Mouse (Mus musculus) layer of hippocampus, postnatal 10 days (tissue): Measurements from ENCODE around the gene Dock1. TPM values are rescaled to one million over a fixed set of nuclear protein-coding genes. Genes with fewer than 3 reads are reported as not detected.

Experiments
- DNase-seq, 2 experiments: peaks; one replicate each; pipeline ENCODE4 v3.0.0; 2021; ENCODE audit warnings: low spot score in 2 of 2
- total RNA-seq, 2 experiments: library from RNA; stranded (reverse); gene quantifications; 2 replicates each; pipeline ENCODE4 v1.2.3; 2021

Dock1 gene
- total RNA-seq, 2 experiments from 2014 or later, result 27.1 to 27.4 TPM

DNA sequence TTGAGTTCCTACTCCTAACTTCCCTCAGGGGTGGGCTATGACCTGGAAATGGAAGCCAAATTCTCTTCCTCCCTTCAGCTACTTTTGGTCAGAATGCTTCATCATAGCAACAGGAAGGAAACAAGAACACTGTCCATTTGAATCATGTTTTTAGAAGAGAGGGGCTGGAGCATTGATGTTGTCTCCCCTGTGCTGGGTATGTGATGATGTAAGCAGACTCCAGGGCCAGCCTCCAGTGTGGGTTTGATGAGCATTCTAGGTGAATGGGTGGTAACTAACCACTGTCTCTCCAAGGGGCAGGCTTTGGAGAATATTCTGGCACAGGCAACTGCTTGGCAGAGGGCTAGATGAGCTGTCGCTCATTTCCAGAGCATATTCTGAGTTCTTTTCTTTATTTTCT lies 22.9 kb downstream of the Dock1 start:
- DNase-seq, result no peak

DNA sequence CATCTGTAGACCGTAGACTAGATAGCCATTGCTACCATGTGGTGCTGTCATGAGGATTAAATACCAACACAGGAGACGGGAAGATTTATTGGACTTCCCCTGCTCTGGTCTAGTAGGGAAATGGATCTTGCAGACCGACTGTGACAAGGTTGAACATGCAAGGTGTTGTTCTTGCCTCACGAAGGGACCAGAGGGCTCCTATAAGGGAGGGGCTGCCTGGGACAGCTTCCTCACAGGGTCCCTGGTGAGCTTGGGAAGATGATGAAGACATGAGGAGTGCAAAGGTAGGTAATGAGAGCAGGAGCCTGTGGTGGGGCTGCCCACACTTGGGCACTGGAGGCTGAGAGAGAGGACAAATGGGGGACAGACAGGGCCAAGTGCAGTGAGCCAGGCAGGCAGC lies 25.0 kb downstream of the Dock1 start:
- DNase-seq, result no peak

DNA sequence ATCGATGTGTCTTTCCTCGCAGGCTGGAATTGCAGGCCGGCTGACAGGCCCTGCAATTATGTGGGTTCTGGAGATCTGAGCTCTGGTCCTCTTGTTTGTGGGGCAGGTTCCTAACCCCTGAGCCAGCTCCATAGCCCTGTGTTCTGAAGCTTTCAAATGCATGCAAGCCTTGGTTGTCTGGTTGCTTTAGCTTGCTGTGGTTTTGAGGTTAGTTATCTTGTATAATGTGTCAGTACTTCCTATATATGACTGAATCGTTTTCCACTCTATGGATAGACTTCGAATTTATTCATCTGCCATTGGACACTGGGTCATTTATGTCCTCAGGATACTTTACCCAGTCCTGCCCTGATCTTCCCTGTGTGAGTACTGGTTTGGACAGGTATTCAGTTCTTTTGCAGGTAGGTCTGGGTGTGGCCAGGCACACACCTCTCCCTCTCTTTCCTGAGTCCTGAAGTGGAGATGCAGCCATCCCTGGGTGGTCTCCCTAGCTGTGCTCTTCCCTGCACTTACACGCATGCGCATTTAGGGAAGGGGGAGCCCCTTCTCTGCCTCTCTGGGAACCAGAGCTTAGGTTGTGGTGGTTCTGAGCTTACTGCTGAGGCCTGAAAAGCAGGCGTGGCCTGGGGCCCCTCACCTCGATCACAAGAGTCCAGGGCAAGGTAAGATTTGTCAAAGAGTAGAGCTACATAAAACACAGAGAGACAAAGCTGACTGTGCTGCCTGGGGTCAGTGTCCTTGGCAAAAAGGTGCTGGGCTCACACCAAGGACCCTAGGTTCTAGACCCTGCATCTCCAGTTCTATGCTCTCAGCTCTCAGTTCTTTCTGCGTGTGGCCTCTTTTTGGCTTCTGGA lies 25.9 kb downstream of the Dock1 start:
- no peak for DNase-seq

DNA sequence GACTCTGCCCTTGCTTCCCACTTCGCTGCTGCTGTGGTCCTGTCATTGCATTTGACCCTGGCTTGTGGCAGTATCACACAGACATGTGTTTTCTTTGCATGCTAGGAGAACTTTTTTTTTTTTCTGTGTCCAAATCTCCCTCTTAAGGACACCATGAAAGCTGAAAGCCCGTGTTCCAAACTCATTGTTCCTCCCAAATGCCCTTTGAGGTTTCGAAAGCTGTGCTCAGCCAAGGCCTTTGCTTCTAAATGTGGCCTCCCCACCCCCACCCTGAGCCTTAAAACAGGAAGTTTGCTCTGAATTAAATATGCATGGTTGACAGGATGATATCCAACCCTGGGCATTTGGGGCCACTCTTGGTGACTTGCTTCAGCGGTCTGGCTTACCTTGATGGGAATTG lies 27.0 kb downstream of the Dock1 start:
- DNase-seq, result no peak

DNA sequence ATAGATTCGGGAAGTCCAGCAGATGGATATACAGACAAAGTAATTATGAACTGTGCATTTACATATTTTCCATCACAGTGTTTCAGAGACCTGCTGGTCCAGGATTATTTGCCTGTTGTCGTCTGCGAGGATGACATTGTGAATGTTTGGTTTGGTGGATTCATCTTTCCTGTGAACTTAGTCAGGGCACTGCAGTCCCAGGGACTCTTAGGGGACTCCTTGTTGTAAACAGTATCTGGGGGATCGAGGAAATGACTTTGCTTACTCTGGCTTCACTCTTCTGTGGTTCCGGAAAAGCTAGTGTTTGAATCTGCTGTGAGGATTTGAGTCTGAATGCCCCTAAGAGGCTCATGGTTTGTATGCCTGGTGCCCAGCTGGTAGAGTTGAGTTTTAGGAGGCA lies 27.8 kb downstream of the Dock1 start:
- DNase-seq, result no peak

DNA sequence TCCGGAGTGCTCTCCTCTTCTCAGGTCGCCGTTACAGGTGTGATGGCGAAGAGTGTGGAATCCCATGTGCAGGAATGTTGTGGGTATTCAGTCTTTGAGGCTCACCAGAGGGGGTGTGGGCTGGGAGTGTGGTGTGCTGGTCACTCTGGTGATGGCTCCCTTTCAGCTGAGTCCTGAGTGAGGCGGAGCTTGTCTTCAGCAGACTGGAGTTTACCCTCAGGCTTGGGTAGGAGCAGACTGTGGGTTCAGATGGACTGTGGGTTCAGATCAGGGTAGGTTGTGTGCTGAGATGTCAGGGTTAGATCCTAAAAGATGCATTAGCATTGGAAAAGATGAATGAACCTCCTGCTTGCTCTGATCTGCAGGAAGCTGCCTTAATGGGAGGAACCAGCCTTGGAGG lies 29.5 kb downstream of the Dock1 start:
- no peak for DNase-seq

DNA sequence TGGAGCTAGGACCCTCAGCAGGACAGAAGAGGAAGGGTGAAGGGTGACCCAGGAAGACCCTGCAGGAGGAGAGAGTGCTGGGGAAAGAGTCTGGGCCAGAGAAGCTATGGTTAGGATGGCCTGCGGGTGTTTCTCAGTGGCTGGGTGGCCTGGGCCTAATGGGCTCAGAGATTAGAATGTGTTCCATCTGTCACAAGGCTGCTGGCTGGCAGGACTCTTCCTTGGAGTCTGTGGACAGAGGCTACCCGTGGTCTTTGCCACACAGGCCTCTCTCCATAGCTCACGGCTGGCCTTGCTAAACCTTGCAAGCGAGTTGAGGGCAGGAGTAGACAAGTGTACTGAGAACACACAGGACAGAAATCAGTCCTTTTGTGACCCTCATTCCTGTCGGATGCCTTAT lies 32.0 kb downstream of the Dock1 start:
- no peak for DNase-seq

DNA sequence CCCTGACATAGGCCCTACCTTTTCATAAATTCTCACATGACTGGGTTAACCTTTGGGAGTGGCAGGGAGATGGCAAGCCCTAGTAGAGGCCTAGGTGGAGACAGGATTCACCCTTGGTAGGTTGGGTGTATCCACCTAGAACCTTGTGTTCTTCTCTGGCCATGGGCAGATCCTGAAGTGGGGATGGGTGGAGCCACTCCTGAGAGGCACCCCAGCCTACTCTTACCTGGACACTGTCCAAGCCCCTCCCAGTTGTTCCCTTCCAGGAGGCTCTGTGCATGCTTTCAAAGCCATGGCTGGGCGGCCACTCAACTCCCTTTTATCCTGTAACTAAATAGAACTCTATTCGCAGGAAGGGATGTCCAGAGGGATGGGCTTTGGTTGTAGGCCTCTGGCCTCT lies 33.2 kb downstream of the Dock1 start:
- DNase-seq, result peak; percentile 20 to 51

DNA sequence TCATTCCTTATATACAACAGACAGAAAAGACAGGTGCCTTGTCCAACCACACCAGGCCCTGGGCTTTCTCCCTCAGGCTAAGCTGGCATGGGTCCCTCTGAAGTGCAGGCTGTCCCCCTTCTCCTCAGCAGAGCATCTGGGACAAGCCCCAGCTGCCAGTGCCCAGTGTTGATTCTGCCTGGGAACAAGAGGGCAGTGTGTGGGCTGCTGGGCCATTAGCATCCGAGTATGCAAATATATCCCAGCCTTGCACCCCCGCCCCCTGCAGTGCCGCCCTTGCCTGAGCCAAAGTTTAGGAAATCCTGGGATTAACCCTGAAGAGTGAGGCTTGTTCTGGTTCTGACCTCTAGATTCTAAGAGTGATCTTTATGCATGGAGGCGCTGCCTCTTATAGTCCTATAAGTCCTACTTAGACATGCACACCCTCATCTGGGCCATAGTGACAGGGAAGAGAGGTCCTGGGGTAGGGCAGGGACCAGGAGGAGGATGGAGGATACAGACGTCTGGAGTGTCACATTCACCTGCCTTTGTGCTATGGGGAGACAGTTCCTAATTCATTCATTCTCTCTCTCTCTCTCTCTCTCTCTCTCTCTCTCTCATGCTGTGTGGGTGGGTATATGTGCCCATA lies 38.9 kb downstream of the Dock1 start:
- DNase-seq, result peak; percentile 54 to 72

DNA sequence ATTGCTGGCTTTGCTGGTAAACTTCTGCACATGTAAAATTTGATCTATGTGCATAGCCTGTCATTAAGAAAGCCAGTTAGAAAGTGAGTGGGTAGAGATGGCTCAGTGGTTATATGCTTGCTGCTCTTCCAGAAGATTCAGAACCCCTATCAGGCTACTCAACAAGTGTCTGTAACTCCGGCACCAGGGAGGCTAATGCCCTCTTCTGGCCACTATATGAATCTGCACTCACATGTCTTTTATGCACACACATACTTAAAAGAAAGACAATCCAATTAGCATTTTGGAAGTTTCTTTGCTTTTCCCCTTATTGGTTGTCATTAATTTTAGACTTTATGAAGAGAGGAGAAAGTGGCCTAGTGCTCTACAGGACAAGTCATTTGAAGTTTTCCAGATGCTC lies 41.1 kb downstream of the Dock1 start:
- DNase-seq, result no peak

DNA sequence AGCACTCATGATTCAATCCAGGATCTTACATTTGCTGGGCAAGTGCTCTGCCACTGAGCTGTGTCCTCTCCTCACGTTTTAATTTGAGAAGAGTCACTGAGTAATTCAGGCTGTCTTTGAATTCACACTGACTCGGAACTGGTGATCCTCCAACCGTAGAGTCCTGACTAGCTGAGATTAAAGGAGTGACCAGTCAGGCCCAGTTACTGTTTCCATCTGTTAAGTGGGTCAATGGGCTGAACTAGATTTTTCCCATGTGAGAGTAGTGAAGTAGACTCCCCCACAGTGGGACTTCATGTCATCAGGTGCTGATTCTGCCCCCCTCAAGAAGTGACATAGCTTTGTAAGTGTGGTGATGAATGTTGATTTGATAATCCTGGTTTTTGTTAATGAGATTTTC lies 49.0 kb downstream of the Dock1 start:
- no peak for DNase-seq

DNA sequence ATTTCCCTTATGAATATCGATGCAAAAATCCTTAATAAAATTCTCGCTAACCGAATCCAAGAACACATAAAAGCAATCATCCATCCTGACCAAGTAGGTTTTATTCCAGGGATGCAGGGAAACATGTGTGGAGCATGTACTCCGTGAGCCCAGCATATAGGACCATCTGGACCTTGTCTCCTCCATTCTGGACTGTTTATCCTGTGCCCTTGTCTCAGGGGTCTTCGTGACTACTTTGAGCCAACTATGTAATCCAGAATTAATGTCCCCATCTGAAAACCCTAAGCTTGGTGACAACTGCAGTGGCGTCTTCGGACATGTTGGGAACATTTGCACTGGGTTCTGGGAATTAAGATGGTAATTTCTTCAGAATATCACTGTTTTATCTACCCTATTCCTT lies 51.9 kb downstream of the Dock1 start:
- DNase-seq, result no peak

DNA sequence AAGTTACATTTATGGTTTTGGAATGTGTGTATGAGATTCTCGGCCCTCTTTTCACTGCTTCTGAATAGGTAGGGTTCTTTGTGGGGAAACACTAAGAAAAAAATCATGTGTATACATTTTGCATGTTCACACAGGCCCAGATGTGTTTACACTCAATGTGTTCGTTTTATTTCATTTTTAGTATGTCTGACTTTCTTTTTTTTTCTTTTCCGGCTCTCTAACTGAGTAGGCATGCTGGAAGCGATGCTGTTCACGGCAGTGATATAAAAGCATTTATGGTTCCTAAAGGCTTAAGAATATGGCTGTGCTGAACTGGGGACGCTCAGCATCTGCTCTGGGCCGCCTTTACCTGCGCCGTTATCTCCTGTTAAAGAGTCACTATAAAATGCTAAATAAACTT lies 52.5 kb downstream of the Dock1 start:
- DNase-seq, result no peak

DNA sequence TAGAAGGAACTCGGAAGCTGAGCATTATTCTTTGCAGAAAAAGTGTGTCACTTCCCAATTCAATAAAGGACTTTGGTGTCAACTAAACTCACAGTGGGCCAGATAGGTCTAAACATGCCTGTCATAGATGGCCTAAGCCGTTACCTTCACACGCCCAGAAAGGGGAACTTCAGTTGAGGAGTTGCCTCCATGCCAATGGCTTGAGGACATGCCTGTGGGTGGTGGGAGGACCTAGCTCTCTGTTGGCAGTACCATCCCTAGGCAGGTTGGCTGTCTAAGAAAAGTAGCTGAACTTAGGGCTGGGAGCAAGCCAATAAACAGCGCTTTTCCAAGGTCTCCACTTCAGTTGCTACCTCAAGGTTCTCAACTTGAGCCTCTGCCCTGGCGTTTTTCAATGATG lies 53.1 kb downstream of the Dock1 start:
- DNase-seq, result no peak

DNA sequence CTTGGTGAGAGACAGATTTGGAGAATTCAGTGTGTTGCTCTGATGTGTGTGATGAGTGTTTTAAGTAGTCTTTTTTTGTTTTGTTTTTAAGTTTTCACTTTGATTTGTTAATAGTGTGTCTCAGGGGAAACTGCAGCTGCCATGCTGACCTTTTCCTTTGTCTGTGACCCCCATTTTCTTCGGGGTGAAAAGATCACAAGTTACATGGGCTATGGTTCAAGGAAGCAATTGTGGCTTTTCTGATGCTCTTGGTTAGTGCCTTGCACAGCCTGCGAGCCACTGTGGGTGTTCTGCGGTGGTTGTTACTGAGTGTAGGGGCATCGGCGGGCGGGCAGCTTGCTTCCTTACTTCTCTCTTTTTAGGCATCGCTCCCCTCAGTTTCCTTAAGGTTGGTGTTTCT lies 54.4 kb downstream of the Dock1 start:
- no peak for DNase-seq

DNA sequence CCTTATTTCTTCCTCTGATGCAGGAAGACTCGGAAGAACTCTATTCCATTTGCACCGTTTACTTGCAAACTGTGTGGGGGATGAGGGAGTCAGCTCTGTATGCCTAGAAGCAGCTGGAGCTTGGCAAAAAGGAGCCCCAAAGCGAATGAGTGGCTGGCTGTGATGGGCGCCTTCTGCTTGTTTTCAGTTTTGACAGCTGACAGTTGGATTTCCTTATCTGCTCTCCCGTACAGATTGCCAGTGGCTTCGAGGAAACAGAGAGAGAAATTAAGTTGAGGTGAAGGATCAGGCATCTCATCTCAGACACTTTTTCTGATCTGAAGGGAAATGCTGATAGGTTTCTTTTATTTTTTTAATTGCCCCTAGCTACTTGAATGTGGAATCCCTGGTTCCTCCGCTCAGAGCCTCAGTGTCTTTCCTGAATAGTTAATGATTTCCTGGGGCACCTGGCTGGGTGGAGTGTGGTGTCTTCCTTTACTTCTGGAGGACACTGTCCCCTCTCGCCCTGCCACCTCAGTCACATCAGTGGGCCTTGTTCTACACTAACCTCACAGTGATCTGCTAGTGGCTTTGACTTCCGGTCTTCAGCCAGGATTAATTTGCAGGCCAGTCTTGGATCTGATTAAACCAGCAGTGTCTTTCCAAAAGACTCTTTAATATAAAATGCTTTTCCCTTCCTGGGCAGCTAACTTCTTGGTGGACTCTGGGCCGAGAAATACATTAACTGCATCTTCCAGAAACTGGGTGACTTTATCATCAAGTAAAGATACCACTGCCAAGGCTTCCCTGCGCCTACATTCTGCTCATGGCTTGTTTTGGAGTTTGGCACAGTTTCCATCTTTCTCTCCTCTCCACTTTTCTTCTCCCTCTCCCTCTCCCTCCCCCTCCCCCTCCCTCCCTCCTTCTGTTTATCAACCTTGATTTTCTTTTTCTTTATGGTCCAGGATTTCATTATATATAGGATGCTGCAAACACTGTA lies 55.4 kb downstream of the Dock1 start:
- peak; percentile 61 to 72 for DNase-seq

DNA sequence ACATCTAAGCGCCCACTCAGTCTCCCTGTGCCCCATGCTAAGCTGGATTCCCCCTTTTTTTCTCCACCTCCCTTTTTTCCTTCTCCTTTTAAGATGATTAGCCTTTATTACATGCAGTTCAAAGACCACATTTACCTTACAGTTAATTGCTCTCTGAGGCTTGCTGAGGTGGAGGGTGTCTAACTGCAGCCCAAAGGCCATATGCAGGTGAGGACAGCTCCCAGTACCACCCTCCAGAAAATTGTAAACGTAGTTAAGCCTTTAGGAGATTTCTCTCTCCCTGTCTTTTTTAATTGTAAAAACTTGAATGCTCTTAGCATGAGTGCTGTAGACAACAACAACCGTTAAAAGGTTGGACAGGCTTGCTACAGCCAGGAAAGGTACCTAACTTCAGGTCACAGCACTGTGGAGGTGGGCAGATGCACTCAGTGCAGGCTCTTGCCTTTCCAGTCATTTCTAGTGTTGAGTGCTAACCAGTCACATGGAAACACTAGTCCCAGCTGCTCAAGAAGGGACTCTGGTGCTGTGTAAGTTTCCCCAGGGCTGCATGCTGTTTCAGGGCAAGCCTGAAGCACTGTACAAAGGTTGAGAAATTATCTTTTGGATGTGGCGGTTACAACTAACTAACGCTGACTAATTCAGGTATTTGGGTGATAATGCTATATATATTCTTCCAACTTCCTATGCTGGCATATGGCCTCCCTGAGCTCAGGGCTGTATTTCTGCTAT lies 56.2 kb downstream of the Dock1 start:
- DNase-seq, result no peak

DNA sequence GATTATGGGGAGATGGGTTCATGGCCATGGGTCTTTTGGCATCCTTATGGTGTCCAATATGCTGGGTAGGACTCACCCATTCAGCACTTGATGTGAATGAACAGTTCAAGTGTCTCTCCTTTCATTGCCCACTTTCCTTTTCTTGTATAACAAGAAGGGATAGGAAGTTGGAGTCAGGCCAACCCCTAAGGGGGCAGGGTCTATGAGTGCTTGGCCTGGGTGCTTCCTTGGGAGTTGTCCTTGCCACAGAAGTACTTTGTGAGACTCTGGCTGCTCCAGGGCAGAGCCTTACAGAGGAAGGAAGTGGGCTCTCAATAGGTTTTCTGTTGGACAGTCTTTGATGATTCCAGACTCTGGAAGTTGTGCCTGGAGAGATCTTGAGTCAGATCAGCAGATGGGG lies 58.9 kb downstream of the Dock1 start:
- no peak for DNase-seq

DNA sequence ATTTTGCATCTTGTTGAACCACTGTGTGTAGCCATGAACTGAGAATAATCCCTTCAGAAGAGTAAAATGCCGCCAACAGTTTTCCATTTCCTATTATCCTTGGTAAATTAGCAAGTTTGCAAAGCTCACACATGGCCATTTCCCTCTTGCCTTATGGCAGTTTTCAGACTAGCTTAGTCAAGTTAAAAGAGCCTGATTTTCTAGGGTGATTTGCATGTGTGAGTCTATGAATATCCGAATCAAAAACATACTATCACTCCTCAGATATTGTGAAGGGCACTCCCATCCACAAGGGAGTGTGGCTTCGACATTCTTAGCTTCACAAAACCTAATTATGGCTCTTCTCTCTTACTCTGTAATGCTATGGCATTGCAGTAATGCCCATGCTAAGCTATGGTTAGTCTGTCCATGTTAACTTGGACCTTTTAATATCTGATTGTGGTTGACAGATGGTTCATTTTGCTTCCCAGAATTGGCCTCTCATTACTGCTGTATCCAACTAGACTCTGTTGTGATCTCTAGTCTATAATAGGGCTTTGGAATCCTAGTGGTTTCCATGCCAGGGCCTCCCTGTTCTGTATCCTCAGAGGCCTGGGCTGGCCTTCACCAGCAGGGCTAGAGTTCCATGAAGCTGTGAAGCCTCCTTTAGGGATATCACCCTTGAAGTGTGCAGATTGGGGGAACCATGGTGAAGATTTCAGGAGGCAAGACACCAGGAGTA lies 60.1 kb downstream of the Dock1 start:
- DNase-seq, result no peak

DNA sequence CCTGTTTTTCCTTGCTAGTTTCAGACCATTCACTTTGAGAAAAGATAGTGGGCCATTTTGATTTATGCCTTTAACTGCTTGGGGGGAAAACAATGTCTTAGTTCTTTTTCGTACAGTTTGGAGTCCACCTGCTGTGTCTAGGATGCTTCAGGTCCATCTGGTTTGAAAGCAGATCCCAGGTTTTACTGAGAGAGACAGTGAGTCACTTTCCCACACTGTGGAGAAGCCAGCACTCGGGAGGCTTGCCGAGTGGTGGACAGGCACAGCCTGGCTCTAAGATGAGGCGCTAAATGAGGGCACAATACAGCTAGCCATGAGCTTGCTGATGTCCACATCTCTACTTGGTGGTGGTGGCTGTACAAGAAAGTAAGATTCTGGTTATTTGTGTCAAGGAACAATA lies 76.6 kb downstream of the Dock1 start:
- no peak for DNase-seq
